Mouse (Mus musculus) liver, postnatal 0 days (tissue): ENCODE measurements around the gene Rnft1.

Experiments used
- CTCF ChIP-seq: sonication (generic); IDR thresholded peaks from 2 replicates; pipeline ENCODE4 v1.5.1; 2016; ENCODE audit warnings: antibody characterized with exemption, low read depth
- EP300 ChIP-seq: IDR thresholded peaks from 2 replicates; pipeline ENCODE4 v1.6.1; 2016; ENCODE audit warnings: antibody characterized with exemption, low read depth, mild to moderate bottlenecking

GRCm38 (mm10) chr11:86534201-86534910 lies 49.9 kb downstream of the Rnft1 start:
- no peak for TF ChIP-seq CTCF
- no peak for TF ChIP-seq EP300
